Mouse (Mus musculus) MEL (cell line): Measurements from ENCODE around the gene Fbxo36. TPM values are rescaled to one million over a fixed set of nuclear protein-coding genes. Genes with fewer than 3 reads are reported as not detected.

Experiments
- DNase-seq: peaks from one replicate; pipeline ENCODE4 v3.0.0; 2011; ENCODE audit warnings: low read depth, low spot score
- H3K27ac ChIP-seq: 2 replicates; pipeline ENCODE4 v1.5.1; 2012; ENCODE audit warnings: low read depth, mild to moderate bottlenecking, control low read depth, low read length, moderate library complexity; ENCODE audit not compliant: control insufficient read depth
- H3K27me3 ChIP-seq, 2 experiments: fragments of 150-350 bp in 1 of 2; sonication (generic) in 1 of 2; 2 replicates each; pipeline ENCODE4 v1.6.1; 2012; ENCODE audit warnings: low read length in 2 of 2, mild to moderate bottlenecking in 2 of 2, improper control_type of control experiment in 1 of 2, moderate library complexity in 1 of 2; ENCODE audit not compliant: insufficient read depth in 2 of 2, control insufficient read depth in 1 of 2
- H3K36me3 ChIP-seq, 2 experiments: 2 replicates each; pipeline ENCODE4 v1.6.1; 2012 to 2014; ENCODE audit warnings: low read length in 2 of 2, improper control_type of control experiment in 1 of 2, inconsistent platforms in 1 of 2, mild to moderate bottlenecking in 1 of 2; ENCODE audit not compliant: insufficient read depth in 2 of 2, control insufficient read depth in 1 of 2
- H3K4me1 ChIP-seq, 2 experiments: fragments of 150-350 bp in 1 of 2; sonication (generic) in 1 of 2; 2 replicates each; pipeline ENCODE4 v1.6.1; 2012; ENCODE audit warnings: low read length in 2 of 2, improper control_type of control experiment in 1 of 2, mild to moderate bottlenecking in 1 of 2; ENCODE audit not compliant: insufficient read depth in 2 of 2, control insufficient read depth in 1 of 2
- H3K4me3 ChIP-seq, 2 experiments: fragments of 150-350 bp in 1 of 2; sonication (generic) in 1 of 2; 2 replicates each; pipeline ENCODE4 v1.5.1; 2012; ENCODE audit warnings: low read depth in 2 of 2, low read length in 2 of 2, mild to moderate bottlenecking in 2 of 2, moderate library complexity in 2 of 2, control low read depth in 1 of 2, improper control_type of control experiment in 1 of 2; ENCODE audit not compliant: control insufficient read depth in 1 of 2, insufficient read depth in 1 of 2
- H3K79me2 ChIP-seq: 2 replicates; pipeline ENCODE4 v1.6.1; 2012; ENCODE audit warnings: mild to moderate bottlenecking, low read length, moderate library complexity; ENCODE audit not compliant: control insufficient read depth, poor library complexity, insufficient read depth
- H3K9ac ChIP-seq: 2 replicates; pipeline ENCODE4 v1.6.1; 2012; ENCODE audit warnings: low read depth, mild to moderate bottlenecking, control low read depth, low read length, moderate library complexity; ENCODE audit not compliant: control insufficient read depth, poor library complexity, severe bottlenecking
- H3K9me3 ChIP-seq: fragments of 150-350 bp; sonication (generic); replicated peaks from 2 replicates; pipeline ENCODE4 v1.6.1; 2012; ENCODE audit warnings: mild to moderate bottlenecking, low read length, improper control_type of control experiment, moderate library complexity; ENCODE audit not compliant: insufficient read depth
- CHD2 ChIP-seq: IDR thresholded peaks from 2 replicates; pipeline ENCODE4 v1.6.1; 2011; ENCODE audit warnings: low read length, improper control_type of control experiment
- CTCF ChIP-seq, 3 experiments: IDR thresholded peaks in 2 of 3; conservative IDR thresholded peaks in 1 of 3; 2 replicates each; pipeline ENCODE4 v1.5.1; 2011 to 2012; ENCODE audit warnings: low read length in 3 of 3, low read depth in 2 of 3, mild to moderate bottlenecking in 2 of 3, improper control_type of control experiment in 1 of 3, inconsistent platforms in 1 of 3, mixed read lengths in 1 of 3, moderate library complexity in 1 of 3; ENCODE audit not compliant: control insufficient read depth in 1 of 3, insufficient read depth in 1 of 3, poor library complexity in 1 of 3, severe bottlenecking in 1 of 3
- EP300 ChIP-seq, 2 experiments: IDR thresholded peaks; 2 replicates each; pipeline ENCODE4 v1.6.1; 2011; ENCODE audit warnings: improper control_type of control experiment in 2 of 2, low read length in 2 of 2, low read depth in 1 of 2, mild to moderate bottlenecking in 1 of 2
- KAT2A ChIP-seq: conservative IDR thresholded peaks from 2 replicates; pipeline ENCODE4 v1.6.1; 2012; ENCODE audit warnings: low read depth, low read length, improper control_type of control experiment, inconsistent platforms
- MAX ChIP-seq: IDR thresholded peaks from 2 replicates; pipeline ENCODE4 v1.6.1; 2011; ENCODE audit warnings: low read length, improper control_type of control experiment
- POLR2AphosphoS5 ChIP-seq: IDR thresholded peaks from 2 replicates; pipeline ENCODE4 v1.6.1; 2012; ENCODE audit warnings: low read depth, borderline replicate concordance, mild to moderate bottlenecking, inconsistent platforms, low read length, moderate library complexity, mixed read lengths
- USF1 ChIP-seq: IDR thresholded peaks from 2 replicates; pipeline ENCODE4 v1.6.1; 2014; ENCODE audit warnings: low read depth, mild to moderate bottlenecking, inconsistent platforms, low read length, improper control_type of control experiment, moderate library complexity
- ZC3H11A ChIP-seq: IDR thresholded peaks from 2 replicates; pipeline ENCODE4 v1.6.1; 2012; ENCODE audit warnings: low read depth, mild to moderate bottlenecking, inconsistent platforms, low read length, improper control_type of control experiment
- ZNF384 ChIP-seq: IDR thresholded peaks from 2 replicates; pipeline ENCODE4 v1.6.1; 2012; ENCODE audit warnings: low read depth, mild to moderate bottlenecking, inconsistent platforms, low read length, improper control_type of control experiment
- polyA plus RNA-seq, 2 experiments: library from polyadenylated mRNA; stranded (reverse) in 1 of 2; unstranded in 1 of 2; fragments of >175 nt in 1 of 2; fragments of >200 nt in 1 of 2; gene quantifications; 2 replicates each; pipeline versions ENCODE4 v1.2.1 to v1.2.4; 2012; ENCODE audit warnings: low replicate concordance in 2 of 2, low read depth in 1 of 2; ENCODE audit not compliant: insufficient read length in 2 of 2, insufficient read depth in 1 of 2, missing spikeins in 1 of 2
- total RNA-seq: library from RNA; depleted of rRNA; stranded (reverse); fragments of 300-350 nt; gene quantifications from 2 replicates; pipeline ENCODE4 v1.2.3, GENCODE M21; 2012

Fbxo36 gene
- total and polyA plus RNA-seq, 3 experiments: 2.5 to 2.9 TPM; not detected in 1

DNA sequence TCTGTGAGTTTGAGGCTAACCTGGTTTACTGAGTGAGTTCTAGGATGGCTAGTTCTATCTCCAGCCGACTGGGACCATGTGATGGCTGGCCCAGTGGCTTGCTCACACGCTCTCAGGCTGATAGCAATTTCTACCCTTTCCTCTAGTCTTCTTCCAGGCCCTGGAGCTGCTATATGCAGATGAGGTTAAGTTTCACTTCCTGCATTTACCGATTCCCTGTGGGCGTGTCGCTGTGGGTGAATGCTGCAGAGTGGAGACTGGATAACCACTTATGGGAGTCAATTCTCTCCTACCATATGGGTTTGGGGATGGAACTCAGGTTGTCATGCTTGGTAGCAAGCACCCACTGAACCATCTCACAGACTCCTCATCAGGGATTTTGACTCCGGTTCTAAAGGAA is 84.5 kb downstream of the Fbxo36 start:
- TF ChIP-seq CHD2 (no peak), POLR2AphosphoS5 (no peak)
- Histone ChIP-seq H3K79me2 (no peaks in the 10 kb centered on the region), H3K36me3 (no peaks in the 10 kb centered on the region), H3K4me1 (no peaks in the 10 kb centered on the region), H3K9ac (no peak overlapping the region), H3K9me3 (no peaks in the 10 kb centered on the region), H3K4me3 (no peak overlapping the region), H3K27ac (no peak overlapping the region), H3K27me3 (no peaks in the 10 kb centered on the region)
- DNase-seq: no peak

DNA sequence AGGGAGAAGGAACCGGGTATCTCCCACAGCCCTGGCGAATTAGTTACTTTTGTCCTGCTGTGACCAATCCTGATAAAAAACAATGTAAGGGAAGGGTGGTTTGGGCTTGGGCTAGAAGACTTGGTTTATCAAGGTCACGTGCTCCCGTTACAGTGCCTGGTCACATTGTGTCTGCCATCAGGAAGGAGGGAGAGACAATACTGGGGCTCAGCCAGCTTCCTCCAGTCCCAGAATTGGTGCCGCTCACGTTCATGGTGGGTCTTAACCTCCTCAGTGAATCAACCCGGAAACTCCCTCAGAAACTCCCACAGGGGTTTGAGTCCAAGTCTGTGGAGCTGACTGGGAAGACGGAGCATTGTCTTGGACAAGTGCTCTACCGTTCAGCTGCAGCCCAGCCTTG is 86.0 kb downstream of the Fbxo36 start:
- no peaks in the 10 kb centered on the region for H3K9me3 ChIP-seq
- H3K36me3 ChIP-seq: no peaks in the 10 kb centered on the region
- H3K79me2 ChIP-seq: no peaks in the 10 kb centered on the region
- no peaks in the 10 kb centered on the region for H3K4me1 ChIP-seq
- H3K27ac ChIP-seq: no peak overlapping the region
- no peak overlapping the region for H3K4me3 ChIP-seq
- TF ChIP-seq ZNF384: no peak
- 0 out of 2 replicates have a peak, but pooled peaks have one; percentile 19 for TF ChIP-seq USF1
- H3K27me3 ChIP-seq: no peaks in the 10 kb centered on the region
- H3K9ac ChIP-seq: no peak overlapping the region
- no peak for DNase-seq

DNA sequence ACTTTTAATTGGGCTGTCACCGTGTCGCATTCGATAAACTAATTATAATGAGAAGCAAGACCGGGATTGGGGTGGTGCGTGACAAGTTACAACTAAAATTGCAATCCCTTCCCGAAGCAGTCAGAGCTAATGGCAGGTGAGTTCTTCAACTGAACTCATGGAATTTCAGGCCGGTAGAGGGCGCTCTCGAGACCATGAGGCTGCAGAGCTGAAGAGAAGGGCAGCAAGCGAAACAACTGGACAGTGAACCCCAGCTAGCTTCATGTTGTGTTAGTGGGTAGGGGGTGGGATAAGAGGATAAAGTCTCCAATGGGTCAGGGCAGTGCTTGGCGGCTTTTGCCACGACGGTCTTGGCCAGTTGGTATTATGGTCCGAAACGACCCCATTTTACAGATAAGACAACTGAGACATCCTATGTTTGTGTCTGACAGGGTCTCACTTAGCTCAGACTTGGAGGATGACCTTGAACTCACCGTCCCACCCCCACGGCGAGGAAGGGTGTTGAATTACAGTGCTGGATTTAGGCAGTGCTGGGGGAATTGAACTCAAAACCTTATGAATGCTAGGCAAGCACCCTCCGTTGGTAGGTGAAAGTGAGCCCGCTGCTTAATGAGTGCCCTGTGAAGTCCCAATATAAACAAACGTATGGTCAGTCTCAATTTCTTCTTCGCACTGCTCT is 94.0 kb downstream of the Fbxo36 start:
- no peaks in the 10 kb centered on the region for H3K27me3 ChIP-seq
- TF ChIP-seq EP300 (IDR thresholded peaks at IDR 0.05; ENCODE audit: low read depth in 1 of 2, low read length in 2 of 2): no peak
- TF ChIP-seq CTCF (IDR thresholded peaks at IDR 0.05 in 2 of 3, conservative IDR thresholded peaks at IDR 0.05 in 1 of 3; ENCODE audit: control insufficient read depth in 1 of 3, insufficient read depth in 1 of 3, low read depth in 2 of 3, low read length in 3 of 3, poor library complexity in 1 of 3, severe bottlenecking in 1 of 3): peak in 1 of 3 experiments; percentile 25; a peak in 2 of 6 replicates
- DNase-seq: no peak
- no peaks in the 10 kb centered on the region; a peak in 1 of 4 replicates for H3K36me3 ChIP-seq
- H3K79me2 ChIP-seq: no peaks in the 10 kb centered on the region
- H3K9ac ChIP-seq: no peak overlapping the region
- no peaks in the 10 kb centered on the region for H3K4me1 ChIP-seq
- no peak overlapping the region for H3K4me3 ChIP-seq
- no peak overlapping the region for H3K27ac ChIP-seq
- no peaks in the 10 kb centered on the region for H3K9me3 ChIP-seq

DNA sequence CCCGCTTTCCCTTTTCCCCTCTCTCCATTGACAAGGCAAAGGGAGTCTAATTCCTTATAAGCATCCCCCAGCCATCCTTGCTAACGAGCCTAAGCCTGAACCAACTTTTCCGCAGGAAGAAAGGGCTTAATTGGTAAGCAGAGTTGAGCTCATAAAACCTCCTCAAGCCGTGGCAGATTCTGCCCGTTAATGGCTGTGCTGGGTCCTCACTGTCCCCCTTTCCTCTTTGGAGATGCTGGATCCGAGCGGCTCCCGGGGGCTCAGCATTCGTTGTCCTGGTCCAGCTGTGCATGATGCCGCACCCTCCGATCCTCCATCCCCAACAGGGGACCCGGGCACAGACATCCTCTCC is 94.5 kb downstream of the Fbxo36 start:
- Histone ChIP-seq H3K79me2 (no peaks in the 10 kb centered on the region), H3K27me3 (no peaks in the 10 kb centered on the region), H3K4me3 (no peak overlapping the region), H3K9me3 (no peaks in the 10 kb centered on the region), H3K36me3 (no peaks in the 10 kb centered on the region; a peak in 1 of 4 replicates), H3K4me1 (no peaks in the 10 kb centered on the region), H3K27ac (no peak overlapping the region), H3K9ac (no peak overlapping the region)
- no peak for TF ChIP-seq MAX
- no peak for TF ChIP-seq KAT2A
- TF ChIP-seq ZC3H11A: no peak
- no peak for DNase-seq
